Mouse (Mus musculus) liver, postnatal 0 days (tissue): ENCODE measurements around the gene Ndc1. TPM values are rescaled to one million over a fixed set of nuclear protein-coding genes. Genes with fewer than 3 reads are reported as not detected.

Experiments
- ATAC-seq: fragments of 200-750 bp; cut with Nextera tagmentation; 2 replicates; pipeline ENCODE4 v1.8.0; 2017; ENCODE audit warnings: mild to moderate bottlenecking, moderate library complexity
- DNase-seq: peaks from one replicate; pipeline ENCODE4 v3.0.0-alpha.2; 2016
- H3K27ac ChIP-seq: fragments of 300-500 bp; sonication (generic); 2 replicates; pipeline ENCODE4 v1.5.1; 2014; ENCODE audit warnings: antibody characterized with exemption, moderate library complexity, mild to moderate bottlenecking, low read depth
- H3K27me3 ChIP-seq: fragments of 300-500 bp; sonication (generic); 2 replicates; pipeline ENCODE4 v1.6.1; 2014; ENCODE audit warnings: low read length, control low read depth, mixed read lengths; ENCODE audit not compliant: insufficient read depth
- H3K36me3 ChIP-seq: fragments of 300-500 bp; sonication (generic); replicated peaks from 2 replicates; pipeline ENCODE4 v1.6.1; 2014; ENCODE audit warnings: mild to moderate bottlenecking, control low read depth, low read length, moderate library complexity, mixed read lengths; ENCODE audit not compliant: insufficient read depth
- H3K4me1 ChIP-seq: fragments of 300-500 bp; sonication (generic); 2 replicates; pipeline ENCODE4 v1.6.1; 2014; ENCODE audit warnings: antibody characterized with exemption, mild to moderate bottlenecking, control low read depth; ENCODE audit not compliant: insufficient read depth
- H3K4me2 ChIP-seq: fragments of 300-500 bp; sonication (generic); 2 replicates; pipeline ENCODE4 v1.6.1; 2014; ENCODE audit warnings: low read depth, mild to moderate bottlenecking, low read length, moderate library complexity, mixed read lengths
- H3K4me3 ChIP-seq: fragments of 300-500 bp; sonication (generic); 2 replicates; pipeline ENCODE4 v1.5.1; 2014; ENCODE audit warnings: low read depth, low read length
- H3K9ac ChIP-seq: fragments of 300-500 bp; sonication (generic); replicated peaks from 2 replicates; pipeline ENCODE4 v1.6.1; 2014; ENCODE audit warnings: mild to moderate bottlenecking, moderate library complexity
- H3K9me3 ChIP-seq: fragments of 300-500 bp; sonication (generic); 2 replicates; pipeline ENCODE4 v1.6.1; 2016; ENCODE audit warnings: mild to moderate bottlenecking, control low read depth, low read length, mixed read lengths
- CTCF ChIP-seq: sonication (generic); IDR thresholded peaks from 2 replicates; pipeline ENCODE4 v1.5.1; 2016; ENCODE audit warnings: antibody characterized with exemption, low read depth
- EP300 ChIP-seq: IDR thresholded peaks from 2 replicates; pipeline ENCODE4 v1.6.1; 2016; ENCODE audit warnings: antibody characterized with exemption, low read depth, mild to moderate bottlenecking
- WGBS: fragments of 180-500 bp; shearing (Covaris S2); extraction: QIAGEN DNeasy Blood & Tissue Kit; methylation state at CpG from one replicate; pipeline ENCODE4 v1.1.7; 2014; ENCODE audit not compliant: insufficient replicate concordance; 5-methylcytosine and 5-hydroxymethylcytosine counted together
- polyA plus RNA-seq: library from polyadenylated mRNA; unstranded; fragments of >200 nt; fragmentation: Nextera tagmentation; extraction: Ambion mirVana; gene quantifications from 2 replicates; pipeline ENCODE4 v1.2.1, GENCODE M21; 2015

Gene Ndc1
- 7.6 and 8.9 TPM in 2 replicates for polyA plus RNA-seq

DNA sequence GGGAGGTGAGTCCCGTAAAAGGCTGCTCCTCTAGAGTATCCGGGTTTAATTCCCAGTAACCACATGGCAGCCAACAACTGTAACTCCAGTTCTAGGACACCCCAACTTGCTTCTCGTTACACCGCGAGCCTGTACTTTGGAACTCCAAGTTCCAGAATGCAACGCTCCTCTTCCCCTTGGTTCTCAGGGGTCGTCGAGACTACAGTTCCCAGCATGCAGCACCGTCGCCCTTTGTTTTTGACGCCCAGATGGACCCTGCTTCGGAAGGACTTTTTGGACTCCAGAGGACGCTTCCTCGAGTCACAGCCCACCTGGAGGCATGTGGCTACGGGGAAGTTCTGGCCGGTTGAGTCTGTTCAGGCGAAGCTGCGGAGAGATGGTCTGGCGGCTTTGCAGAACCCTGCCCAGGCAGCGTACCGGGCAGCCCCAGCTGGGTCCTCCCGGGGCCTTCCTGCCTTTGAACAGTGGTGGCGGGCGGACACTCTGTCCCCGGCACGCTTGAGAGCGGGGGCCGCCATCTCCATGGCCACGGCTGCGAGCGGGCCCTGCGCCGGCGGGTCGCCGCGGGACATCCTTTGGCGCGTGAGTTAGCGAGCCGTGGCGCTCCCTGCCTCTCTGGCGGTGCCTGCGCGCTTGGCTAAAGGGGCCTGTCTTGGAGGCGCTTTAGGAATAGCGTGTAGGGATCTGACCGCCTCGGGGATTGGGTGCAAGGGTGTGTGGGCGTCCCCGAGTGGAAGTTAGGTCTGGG lies at the start of gene Ndc1:
Ndc1 (plus strand) TSS at position 218 of the 748 bp plus-strand sequence.
- H3K36me3 ChIP-seq, result peaks cover 7% of the 10 kb centered on the region; the same call in 1 of the 2 replicates
- peak within 1 kb of the TSS; percentile 88 for H3K27ac ChIP-seq
- DNase-seq (peak; percentile 88), ATAC-seq (peak; percentile 97)
- no peaks in the 10 kb centered on the region for H3K9me3 ChIP-seq
- TF ChIP-seq CTCF (no peak), EP300 (no peak)
- under 1% methylated on average over 51 of the region's 51 CpGs for WGBS
- peak within 1 kb of the TSS; percentile 87 for H3K9ac ChIP-seq
- peak within 1 kb of the TSS; percentile 72 for H3K4me2 ChIP-seq
- peaks cover 9% of the 10 kb centered on the region for H3K4me1 ChIP-seq
- H3K4me3 ChIP-seq, result peak within 1 kb of the TSS; percentile 83
- no peaks in the 10 kb centered on the region for H3K27me3 ChIP-seq

DNA sequence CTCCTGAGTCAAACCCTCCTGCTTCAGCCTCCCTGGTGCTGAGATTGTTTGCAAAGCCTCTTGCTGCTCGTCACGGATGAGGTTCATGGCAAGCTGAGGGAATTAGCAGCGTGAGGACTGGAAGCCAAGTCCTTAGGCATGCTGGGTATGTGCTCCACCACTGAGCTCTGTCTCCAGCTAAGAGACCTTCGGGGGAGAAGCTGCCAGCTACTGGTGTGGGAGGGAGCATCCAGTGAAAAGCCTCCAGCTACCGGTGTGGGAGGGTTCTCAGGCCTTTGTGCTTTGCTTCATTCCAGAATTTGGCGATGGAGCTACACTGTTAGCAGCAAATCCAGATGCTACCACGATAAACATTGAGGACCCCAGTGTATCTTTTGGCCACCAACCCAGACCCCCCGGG lies 48.9 kb upstream of the Ndc1 start:
- 82% methylated on average over 8 of the region's 8 CpGs for WGBS

DNA sequence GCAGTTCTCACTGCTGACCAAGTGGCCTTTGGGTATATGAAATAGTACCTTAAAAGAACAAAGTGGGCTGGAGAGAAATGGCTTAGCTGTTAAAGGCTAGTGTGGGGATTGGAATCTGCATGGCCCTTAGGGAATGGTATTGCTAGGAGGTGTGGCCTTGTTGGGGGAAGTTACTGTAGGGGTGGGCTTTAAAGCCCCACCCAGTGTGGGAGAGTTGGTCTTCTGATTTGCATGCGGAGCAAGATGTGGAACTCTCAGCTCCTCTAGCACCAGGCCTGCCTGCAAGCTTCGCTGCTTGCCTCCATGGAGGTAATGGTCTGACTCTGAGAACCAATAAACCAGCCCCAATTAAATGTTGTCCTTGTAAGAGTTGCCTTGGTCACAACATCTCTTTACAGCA lies 46.5 kb upstream of the Ndc1 start:
- Histone ChIP-seq H3K27ac (no peak overlapping the region), H3K9ac (no peak overlapping the region), H3K4me3 (no peak overlapping the region), H3K4me1 (no peaks in the 10 kb centered on the region), H3K9me3 (no peaks in the 10 kb centered on the region), H3K36me3 (peaks cover 31% of the 10 kb centered on the region), H3K4me2 (no peak overlapping the region), H3K27me3 (no peaks in the 10 kb centered on the region)
- WGBS, result 80% methylated on average over 2 of the region's 2 CpGs
- TF ChIP-seq EP300, result no peak
- no peak for TF ChIP-seq CTCF
- DNase-seq (no peak), ATAC-seq (no peak)

More for the DNA sequence above, 48.9 kb upstream of the Ndc1 start:
- no peak overlapping the region for H3K9ac ChIP-seq
- no peak for TF ChIP-seq EP300
- no peak for TF ChIP-seq CTCF
- DNase-seq (no peak), ATAC-seq (no peak)
- peaks cover 11% of the 10 kb centered on the region for H3K4me1 ChIP-seq
- no peak overlapping the region for H3K4me2 ChIP-seq
- peaks cover 18% of the 10 kb centered on the region for H3K36me3 ChIP-seq
- no peak overlapping the region for H3K27ac ChIP-seq
- H3K9me3 ChIP-seq, result no peaks in the 10 kb centered on the region
- no peak overlapping the region for H3K4me3 ChIP-seq
- no peaks in the 10 kb centered on the region for H3K27me3 ChIP-seq

DNA sequence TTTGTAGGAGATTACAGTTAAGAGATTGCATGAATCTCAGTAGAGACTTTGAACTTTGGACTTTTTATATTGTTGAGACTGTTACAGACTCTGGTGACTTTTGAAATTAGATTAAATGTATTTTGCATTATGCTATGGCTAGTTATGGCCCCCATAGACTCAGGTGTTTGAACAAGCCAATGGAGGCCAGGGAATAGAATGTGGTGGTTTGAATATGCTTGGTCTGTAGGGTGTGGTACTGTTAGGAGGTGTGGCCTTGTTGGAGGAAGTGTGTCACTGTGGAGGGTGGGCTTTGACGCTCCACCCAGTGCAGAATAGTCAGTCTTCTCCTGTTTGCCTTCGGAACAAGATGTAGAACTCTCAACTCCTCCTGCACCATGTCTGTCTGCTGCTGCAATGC lies 44.5 kb upstream of the Ndc1 start:
- Histone ChIP-seq H3K4me3 (no peak overlapping the region), H3K4me1 (no peaks in the 10 kb centered on the region), H3K36me3 (peaks cover 28% of the 10 kb centered on the region), H3K27ac (no peak overlapping the region), H3K4me2 (no peak overlapping the region), H3K9ac (no peak overlapping the region), H3K9me3 (no peaks in the 10 kb centered on the region), H3K27me3 (no peaks in the 10 kb centered on the region)
- TF ChIP-seq EP300, result no peak
- TF ChIP-seq CTCF, result no peak
- WGBS, result 68% methylated on average over 2 of the region's 2 CpGs
- DNase-seq (no peak), ATAC-seq (no peak)

DNA sequence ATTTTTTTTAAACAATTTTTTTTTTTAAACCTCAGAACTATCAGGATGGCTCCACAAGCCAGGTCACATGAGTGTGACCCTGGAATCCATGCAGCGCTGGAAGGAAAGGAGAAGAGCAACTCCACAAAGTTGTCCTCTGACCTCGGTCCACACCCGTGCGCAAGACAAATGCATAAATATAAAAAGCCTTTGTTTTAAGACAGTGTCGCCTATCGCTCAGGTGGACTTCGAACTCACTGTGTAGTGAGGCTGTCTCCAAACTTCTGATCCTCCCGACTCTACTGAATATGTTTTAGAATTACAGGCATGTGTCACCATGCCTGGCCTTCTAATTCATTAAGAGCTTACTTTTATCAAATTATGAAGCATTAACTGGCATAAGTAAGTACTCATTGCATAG lies 39.1 kb upstream of the Ndc1 start:
- 89% methylated on average over 8 of the region's 8 CpGs for WGBS
- H3K27me3 ChIP-seq, result no peaks in the 10 kb centered on the region
- no peak for DNase-seq
- no peak for ATAC-seq
- H3K4me3 ChIP-seq, result no peak overlapping the region
- peaks cover 12% of the 10 kb centered on the region for H3K36me3 ChIP-seq
- H3K9me3 ChIP-seq, result no peaks in the 10 kb centered on the region
- TF ChIP-seq CTCF (no peak), EP300 (no peak)
- H3K4me1 ChIP-seq, result no peaks in the 10 kb centered on the region
- no peak overlapping the region for H3K9ac ChIP-seq
- H3K4me2 ChIP-seq, result no peak overlapping the region
- no peak overlapping the region for H3K27ac ChIP-seq

DNA sequence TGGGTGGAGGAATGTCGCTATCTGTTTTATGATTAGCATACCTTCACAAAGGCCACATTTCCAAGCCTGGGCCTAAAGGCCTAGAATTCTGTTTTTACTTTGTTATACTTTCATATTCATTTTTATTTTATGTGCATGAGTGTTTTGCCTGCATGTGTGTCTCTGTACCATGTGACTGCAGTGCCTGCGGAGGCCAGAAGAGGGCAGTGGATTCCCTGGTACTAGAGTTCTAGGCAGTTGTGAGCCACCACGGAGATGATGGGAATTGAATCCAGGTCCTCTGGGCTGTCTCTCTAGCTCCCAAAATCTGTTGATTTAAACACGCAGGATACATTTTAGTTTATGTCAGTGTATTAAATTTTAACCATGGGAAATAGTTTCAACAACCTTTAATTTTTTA lies 34.1 kb upstream of the Ndc1 start:
- Histone ChIP-seq H3K27me3 (no peaks in the 10 kb centered on the region), H3K4me1 (no peaks in the 10 kb centered on the region), H3K9ac (no peak overlapping the region), H3K36me3 (peaks cover 4% of the 10 kb centered on the region), H3K4me2 (no peak overlapping the region), H3K4me3 (no peak overlapping the region), H3K9me3 (no peaks in the 10 kb centered on the region), H3K27ac (no peak overlapping the region)
- DNase-seq (no peak), ATAC-seq (no peak)
- TF ChIP-seq EP300, result no peak
- peak; percentile 44; the same call in 1 of the 2 replicates for TF ChIP-seq CTCF
- WGBS, result 92% methylated on average over 4 of the region's 4 CpGs
